Mouse (Mus musculus): ENCODE results near the gene Tpst2.
A peak's percentile ranks its signal among the peaks of the same experiment; 100 is the strongest.

Tpst2 gene

DNA sequence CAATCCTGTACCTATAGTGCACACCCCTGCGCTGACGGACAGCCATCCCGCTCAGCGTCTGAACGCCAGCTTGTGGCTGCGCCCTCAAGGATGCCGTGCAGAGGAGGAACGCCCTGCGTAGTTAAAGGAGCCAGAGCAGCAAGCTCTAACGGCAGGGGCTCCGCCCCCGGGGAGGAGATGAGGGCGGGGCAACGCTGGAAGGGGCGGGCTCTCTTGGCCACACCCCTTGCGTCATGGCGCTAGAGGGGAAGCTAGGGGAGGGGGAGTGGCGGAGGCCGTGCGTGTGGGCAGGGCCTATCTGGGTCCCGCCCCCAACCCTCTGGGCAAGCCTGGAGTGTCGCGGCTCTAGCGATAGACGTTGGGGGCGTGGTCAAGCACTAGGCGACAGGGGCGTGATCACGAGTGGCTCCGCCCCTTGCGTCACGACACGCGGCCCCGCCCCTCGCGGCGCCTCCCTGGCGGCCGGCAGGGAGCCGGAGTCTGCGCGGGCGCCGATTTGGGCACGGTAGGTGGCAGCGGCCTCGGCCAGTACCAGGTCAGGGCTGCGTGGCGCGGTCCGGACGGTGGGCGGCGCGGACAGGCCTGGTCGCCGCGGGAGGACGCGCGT lies at the start of gene Tpst2:
TSS of gene Tpst2 (plus strand) at position 425 of the 607 bp plus-strand sequence.
- peak; percentile 100 for DNase-seq (ENCODE audit: low spot score in 2 of 2)

DNA sequence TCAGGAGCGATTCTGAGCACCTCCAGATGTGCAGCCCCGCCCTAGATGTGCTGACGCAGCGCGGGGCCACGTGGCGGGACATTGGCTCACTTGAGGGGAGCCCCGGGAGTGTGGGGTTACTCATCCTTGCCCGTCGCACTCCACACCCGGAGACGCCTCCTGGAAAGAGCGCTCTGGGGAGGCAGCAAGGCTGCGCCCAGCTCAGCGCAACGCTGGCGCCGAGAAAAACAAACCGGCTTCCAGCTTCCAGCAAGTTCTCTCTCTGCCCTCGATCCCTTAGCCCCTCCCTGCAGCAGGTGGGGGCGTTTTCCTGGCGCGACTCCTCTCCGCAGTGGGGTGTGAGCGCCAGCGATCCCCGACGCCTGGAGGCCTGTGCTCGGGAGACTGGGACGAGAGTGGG lies 49.1 kb upstream of the Tpst2 start:
- peak; percentile 62 to 65 for DNase-seq (ENCODE audit: low spot score in 2 of 2)

DNA sequence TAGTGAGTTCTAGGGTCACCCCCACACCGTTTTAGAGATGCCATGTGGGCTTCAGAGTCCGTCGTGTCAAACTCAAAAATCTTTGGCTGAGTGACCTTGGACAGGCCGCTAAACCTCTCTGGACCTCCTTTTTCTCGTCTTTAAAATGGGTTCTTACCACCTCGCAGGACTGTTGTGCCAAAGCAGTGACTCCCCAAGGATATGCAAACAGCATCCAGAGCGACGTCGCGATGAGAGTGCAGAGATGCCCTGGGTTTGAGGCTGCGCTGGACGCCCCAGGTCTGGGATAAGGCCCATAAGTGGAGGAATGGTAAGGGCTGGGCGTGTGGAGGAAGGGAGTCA lies 48.6 kb upstream of the Tpst2 start:
- DNase-seq (ENCODE audit: low spot score in 2 of 2): no peak

DNA sequence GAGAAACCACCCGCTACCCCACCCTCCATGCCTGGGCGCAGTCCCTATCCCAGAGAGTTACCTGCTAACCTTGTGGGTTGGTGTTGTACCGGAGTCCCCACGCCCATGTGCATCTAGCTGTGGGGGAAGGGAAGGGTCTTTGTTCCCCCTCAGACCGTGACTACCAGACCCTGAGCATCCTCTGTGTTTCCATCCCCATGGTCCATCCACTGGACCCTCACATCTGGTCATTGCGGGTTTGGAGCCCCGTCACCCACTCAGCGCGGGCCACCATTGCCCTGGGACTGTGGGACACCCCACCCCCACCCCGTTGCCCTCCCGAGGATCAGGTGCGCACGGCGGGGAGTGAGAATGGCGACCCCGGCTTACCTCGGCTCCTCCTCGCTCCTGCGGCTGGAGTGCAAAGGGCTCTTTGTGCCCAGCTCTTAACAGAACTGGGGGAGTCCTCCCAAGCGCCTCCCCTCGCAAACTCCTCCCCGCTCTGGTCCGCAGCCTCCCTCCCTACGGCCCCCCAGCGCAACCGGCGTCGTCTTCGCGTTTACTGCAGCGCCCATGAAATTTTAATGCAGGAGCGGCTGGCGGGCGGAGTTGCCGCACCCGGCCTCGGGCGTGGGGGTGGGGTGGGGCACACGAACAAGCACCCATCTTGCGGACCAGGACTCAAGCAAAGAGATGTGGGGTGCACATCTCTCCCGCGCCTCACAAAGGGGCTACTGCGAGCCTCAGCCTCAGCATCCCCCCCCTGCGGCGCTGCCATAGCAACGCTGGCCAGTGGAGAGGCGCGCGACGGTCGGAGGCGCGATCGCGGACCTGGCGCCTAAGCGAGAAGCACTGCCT lies 48.0 kb upstream of the Tpst2 start:
- DNase-seq (ENCODE audit: low spot score in 2 of 2): peak; percentile 59 to 75

DNA sequence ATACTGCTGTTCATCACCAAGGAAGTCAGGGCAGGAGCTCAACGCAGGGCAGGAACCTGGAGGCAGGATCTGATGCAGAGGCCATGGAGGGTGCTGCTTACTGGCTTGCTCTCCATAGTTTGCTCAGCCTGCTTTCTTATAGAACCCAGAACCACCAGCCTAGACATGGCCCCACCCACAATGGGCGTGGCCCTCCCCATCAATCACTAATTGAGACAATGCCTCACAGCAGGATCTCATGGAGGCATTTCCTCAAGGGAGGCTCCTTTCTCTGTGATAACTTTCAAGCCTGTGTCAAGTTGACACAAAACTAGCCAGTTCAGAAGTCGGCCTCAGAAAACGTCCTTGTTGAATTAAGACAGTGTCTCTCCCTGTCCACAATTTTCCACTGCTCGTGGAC lies 40.7 kb upstream of the Tpst2 start:
- no peak for DNase-seq (ENCODE audit: low spot score in 2 of 2)

DNA sequence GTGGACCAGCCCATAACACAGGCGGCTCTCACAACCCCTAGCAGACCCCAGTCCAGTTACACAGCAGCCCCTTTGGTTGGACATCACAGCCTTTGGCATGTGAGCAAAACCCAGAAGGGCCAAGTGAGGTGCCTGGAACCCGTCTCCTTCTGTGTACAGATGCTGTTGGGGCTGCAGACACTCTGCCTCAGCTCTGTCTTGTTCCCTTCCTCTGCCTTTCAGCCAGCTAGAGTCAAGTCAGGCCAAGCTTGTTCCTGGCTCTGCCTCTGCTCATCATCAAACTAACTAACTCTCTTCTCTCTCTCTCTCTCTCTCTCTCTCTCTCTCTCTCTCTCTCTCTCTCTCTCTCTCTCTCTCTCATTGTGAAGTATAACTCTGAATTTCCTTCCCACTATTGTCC lies 39.9 kb upstream of the Tpst2 start:
- DNase-seq (ENCODE audit: low spot score in 2 of 2): no peak

DNA sequence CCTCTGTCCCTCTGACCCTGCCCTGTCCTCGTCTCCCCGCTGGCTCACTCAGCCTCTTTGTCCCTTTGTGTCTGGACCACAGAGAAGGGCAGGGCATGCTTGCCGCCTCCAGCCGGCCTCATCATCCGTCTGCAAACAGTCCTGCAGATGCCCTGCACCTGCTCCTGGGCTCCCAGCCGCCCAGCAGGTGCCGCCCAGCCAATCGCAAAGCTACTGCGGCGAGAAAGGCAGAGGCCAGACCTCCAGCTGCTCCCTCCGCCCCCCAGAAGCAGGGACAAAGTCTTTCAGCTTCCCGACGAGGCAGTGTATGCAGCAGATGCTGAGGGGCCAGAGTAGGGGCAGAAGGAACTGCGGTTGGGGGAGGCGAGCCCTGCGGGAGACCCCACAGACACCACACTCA lies 39.1 kb upstream of the Tpst2 start:
- DNase-seq (ENCODE audit: low spot score in 2 of 2): no peak

DNA sequence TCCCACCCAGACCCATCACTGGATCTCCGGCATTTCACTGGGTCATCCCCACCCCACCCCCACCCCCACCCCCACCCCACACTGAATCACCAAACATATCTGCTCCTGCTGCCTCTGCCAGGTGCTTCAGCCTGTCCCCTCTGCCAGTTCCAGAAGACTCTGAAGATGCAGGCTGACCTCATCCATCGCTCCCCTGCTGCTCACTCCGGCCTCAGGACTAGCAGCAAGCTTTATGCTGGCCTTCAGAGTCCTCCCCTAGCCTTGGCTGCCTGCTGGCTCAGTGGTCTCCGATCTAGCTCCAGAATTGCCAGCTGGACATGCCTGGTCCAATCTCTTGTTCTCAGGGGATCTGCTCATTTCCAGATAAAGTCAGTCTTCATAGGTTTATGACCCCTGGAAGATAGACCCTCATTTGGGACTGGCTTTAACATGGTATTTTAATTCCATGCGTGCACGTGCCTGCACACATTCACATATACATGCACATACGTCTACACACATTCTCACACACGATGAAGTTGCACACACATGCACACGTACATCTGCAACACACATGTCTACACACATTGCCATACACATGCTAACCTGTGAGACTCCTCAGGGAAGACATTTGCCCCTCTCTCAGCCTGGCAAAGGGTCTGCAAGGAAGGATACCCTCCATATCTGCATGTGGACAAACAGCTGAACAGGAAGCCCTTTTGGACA lies 38.5 kb upstream of the Tpst2 start:
- no peak for DNase-seq (ENCODE audit: low spot score in 2 of 2)

DNA sequence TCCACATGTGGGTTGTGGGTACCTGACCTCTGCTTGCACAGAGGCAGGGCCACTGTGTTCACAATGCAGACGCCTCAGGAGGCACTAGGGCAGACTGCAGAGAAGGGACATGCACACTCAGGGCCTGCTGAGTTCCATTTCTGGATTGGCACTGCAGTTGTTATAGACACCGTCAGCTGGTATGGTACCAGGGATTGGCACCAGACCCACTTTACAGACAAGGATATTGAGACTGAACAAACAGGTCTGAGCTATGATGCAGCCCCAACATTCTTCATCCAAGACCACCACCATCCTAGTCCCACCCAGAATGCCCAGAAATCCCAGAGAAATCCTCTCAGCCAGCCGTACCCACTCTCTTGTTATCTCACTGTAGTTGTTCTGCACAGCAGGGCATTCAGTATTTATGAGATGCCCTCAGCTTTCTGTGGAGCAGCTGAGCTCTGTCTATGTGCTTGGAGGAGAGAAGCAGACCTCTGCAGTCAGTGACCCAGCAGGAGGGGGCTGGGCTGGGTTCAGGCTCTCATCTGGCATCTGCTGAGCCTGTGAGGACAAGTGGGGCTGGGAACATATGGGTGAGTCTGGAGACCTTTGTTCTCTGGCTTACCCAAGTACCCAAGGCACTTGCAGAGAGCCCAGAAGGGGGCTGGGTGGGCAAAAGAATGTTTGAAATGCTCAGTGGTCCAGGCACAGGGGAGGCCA lies 37.6 kb upstream of the Tpst2 start:
- no peak for DNase-seq (ENCODE audit: low spot score in 2 of 2)

DNA sequence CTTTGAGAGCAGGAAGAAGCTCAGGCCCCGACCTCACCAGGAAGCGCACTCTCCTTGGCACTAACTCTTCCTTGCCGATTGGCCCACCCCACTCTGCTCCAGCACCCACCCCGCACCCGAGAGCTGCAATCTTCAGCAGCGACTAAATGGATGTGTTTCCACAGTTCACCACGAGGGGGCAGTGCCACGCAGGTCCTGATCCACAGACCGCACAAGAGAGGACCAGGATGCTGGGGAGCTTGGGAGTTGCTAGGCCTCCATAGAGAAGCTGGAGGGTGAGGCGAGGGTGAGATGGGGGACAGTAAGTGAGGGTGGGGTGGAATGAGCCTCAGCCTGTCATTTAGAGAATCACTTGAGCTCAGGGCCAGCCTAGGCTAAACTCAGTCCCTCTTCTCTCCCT lies 35.7 kb upstream of the Tpst2 start:
- DNase-seq (ENCODE audit: low spot score in 2 of 2): peak; percentile 73 to 79

DNA sequence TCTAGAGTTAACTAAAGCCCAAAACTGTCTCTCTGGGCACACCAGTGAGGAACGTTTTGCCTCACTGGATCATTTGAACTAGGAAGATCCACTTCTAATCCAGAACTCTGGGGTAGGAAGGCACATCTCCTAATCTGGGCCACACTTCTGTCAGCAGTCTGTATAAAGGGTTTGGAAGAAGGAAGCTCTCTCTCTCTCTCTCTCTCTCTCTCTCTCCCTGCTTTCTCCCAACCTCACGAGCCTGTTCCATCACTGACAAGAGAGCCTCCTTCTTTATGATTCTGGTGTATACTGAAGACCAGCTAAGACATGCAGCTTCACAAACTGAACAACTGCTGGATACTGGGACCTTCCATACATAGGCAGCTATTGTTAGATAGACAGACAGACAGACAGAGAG lies 34.6 kb upstream of the Tpst2 start:
- DNase-seq (ENCODE audit: low spot score in 2 of 2): no peak

DNA sequence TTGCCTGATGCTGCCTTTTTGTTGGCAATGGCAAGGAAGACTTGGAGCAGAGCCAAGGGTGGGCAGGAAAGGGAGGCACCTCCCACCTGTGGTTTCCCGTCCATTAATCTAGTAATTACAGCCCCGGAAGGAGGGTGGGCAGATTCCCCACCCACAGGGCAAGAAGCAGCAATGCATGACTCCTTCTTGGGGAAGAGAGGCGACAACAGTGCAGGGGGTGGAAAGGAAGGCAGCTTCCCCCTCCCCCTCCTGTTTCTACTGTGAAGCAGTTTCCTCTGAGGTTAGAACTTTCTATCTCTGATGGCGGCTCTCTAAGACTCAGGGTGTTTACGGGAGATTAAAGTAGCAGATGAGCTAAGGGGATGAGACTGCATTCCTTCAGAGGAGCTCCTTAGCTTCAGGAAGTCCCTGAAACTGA lies 34.1 kb upstream of the Tpst2 start:
- DNase-seq (ENCODE audit: low spot score in 2 of 2): no peak

DNA sequence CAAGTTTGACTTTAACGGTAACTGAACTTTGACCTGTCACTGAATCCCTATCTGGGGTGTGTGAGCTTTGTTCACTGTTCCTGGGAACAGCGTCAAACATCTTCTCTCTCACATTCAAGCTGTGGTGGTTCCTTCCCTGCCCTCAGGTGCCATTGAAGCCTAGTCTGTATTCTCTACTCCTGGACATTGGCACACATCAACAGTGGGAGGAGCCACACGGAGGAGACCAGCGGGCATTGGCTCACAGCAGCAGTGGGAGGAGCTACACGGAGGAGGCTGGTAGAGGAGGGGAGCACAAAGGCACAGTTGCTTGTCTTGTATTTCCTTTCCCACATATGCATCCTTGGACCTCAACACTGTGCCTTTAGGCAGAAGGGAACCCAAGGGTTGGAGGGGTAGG lies 33.5 kb upstream of the Tpst2 start:
- DNase-seq (ENCODE audit: low spot score in 2 of 2): no peak

DNA sequence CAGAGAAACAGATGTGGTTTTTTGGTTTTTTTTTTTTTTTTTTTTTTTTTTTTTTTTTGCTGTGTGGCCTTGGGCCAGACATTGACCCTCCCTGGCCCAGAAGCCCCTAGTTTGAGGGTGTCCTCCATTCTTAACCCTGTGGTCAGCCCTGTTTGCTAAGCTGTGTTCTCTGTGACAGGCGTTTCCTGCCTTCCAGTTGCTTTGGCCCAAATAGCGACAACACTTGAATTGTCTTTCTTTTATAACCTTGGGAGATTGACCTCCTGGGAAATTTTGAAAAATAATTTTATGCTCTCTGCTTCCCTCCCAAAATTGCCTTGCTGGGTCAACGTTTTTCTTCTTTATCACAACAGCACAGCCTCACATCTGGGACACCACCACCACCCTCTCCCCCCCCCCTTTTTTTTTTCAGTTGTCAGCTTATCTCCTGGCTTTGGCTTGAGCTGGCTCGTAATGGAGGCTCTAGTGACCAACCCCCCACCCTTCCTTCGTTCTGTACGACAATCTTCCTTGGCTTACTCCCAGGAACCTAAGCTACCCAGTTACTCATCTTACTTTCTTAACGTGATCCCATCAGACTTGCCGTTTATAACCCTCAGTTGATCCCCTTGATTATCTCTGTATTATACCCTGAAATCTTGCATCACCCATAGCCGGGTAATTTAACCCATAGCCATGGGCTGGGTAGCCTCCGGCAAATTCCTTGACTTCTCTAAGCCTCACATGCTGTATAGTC lies 32.8 kb upstream of the Tpst2 start:
- no peak for DNase-seq (ENCODE audit: low spot score in 2 of 2)

DNA sequence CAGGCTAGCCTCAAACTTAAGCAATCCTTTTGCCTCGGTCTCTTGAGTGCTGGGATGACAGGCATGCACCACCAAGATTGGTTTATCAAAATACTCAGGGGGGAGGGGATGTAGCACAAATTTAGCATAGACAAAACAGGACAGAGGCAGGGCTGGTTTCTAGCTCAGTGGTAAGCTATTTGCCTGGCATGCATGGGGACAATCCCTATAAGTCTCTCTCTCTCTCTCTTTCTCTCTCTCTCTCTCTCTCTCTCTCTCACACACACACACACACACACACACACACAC lies 32.3 kb upstream of the Tpst2 start:
- no peak for DNase-seq (ENCODE audit: low spot score in 2 of 2)

DNA sequence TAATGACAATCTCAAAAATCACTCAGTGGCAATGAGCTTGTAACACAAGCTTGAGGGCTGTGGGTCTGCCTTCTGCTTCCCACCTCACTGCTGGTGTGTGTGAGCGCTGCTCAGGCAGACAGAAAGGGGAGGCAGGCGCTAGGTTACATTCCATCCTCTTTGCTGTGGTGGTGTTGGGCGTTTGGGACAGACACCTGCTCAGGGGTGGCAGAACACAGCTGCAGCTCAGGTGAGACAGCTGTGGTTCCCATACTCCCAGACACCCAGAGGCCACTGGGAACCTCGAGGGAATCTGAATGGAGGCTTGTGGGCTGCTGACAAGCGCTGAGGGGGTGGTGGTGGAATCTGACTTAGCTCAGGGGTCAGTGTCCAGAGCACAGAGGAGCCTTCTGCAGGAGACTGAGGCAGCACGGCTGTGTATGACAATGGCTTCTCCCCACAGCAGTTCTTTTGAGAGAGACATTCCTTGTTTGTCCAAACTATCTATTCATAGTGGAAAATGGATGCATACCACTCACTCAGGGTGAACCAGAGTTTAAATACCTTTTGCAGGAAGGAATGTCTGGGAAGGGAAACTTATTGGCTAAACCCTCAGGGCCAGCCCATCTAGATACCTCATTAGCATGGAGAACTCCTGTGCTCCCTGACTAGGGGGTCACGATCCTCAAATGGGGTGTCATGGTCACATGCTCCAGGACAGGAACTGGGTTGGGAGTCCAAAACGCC lies 31.4 kb upstream of the Tpst2 start:
- DNase-seq (ENCODE audit: low spot score in 2 of 2): no peak

DNA sequence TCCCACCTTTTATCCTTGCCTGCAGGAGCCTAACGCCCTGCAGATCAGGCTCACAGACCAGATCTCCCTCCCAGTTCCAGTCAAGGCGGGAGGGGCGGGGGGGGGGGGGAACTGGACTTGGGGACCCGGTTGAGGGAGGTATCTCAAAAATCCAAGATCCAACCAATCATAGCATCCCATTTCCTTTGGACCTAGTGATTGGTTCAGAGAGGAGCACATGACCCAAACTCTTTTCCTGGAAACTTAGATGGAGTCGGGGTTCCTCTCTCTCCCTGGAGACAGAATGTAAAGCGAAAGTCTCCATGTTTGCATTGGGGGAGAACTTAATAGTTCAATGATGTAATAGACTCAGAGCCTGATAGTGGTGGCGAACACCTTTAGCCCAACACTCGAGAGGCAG lies 29.1 kb upstream of the Tpst2 start:
- no peak for DNase-seq (ENCODE audit: low spot score in 2 of 2)

DNA sequence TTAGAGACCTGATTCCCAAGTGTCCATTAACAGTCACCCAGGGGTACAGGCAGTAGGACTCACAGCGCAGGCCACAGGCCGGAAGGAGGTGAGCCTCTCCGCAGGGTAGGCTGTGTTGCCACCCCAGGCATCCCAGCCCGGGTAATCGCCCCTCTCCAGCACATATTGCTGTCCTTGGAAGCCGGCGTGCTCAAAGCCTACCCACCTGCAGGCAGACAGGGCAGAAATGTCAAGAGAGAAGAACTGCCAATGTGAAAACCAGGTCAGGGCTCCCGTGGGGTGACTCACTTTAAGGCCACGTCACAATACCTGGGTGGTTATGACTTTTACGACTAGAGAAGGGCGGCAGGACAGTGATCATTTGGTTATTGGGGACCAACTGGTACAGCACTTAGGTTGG lies 27.4 kb upstream of the Tpst2 start:
- no peak for DNase-seq (ENCODE audit: low spot score in 2 of 2)

DNA sequence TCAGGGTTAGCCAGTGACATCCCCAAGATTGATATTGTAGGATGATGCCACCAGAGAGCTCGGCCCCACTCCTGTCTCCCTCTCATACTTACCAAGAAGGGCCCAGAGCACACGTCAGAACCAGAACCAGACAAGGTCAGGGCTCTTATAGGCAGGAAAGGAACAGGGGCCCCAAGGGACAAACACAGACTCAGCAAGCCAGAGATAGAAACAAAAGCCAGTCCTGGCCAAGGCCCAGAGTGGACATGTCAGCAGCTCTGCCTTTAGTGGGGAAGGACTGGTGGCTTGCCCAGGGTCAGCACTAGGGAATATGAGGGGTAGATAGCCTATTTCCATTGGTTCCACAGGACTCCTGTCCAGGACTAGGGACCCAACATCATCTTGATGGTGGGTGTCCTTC lies 24.1 kb upstream of the Tpst2 start, which contains the start of gene Cryba4:
TSS of gene Cryba4 (minus strand) at position 119 of the 400 bp plus-strand sequence.
- no peak for DNase-seq (ENCODE audit: low spot score in 2 of 2)

DNA sequence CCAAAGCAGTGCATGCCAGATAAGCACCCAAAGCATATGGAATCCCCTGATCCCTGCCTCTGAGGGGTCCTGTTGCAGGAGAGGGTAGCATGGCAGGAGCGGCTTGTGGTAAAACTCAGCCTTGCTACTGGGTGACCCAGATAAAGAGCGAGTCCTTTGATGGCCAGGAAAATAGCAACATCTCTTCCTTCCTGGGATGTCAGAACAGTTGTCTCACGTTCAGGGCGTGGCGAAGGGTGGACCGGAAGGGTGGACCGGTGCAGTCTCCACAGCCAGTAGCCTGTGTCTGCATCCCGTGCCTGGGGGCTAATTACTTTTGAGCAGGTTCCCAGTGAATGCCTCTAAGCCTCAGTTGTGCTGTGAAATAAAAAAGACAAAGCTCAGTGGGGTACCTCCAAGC lies 23.3 kb upstream of the Tpst2 start:
- no peak for DNase-seq (ENCODE audit: low spot score in 2 of 2)

DNA sequence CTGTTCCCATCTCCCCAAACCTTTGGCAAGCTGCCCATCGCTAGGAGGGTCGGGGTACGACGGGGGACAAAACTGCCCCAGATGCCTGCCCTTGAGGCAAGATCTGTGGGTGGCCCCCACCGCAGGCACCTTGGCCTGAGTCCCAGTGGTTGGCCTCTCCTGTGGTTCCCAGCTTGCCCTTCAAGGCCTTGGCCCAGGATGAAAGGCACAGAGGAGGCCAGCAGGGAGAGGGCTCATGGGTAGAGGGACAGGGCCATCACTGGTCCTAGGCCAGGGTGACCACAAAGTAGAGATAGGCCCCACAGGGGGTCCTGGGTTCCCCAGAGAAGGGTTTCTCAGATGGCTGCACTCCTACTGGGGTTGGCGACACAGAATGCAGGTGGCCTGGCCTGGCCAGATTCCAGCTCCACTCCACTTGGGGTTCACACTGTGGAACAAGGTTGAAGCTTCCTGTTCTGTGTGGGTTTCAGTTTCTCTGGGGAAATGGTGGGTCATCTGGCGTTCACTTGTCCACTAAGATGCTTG lies 22.1 kb upstream of the Tpst2 start:
- DNase-seq (ENCODE audit: low spot score in 2 of 2): peak; percentile 55 to 59

Measured in right cerebral cortex, postnatal 36 days (tissue).